Mouse (Mus musculus): ENCODE measurements at regions not wholly inside any gene's neighbourhood (a gene's known extent, or its start where the extent isn't known, plus 50 kb on each side); places are given as distances from the start of the nearest gene placed in this dataset.

- intact Hi-C loops (cut with DNase I; ENCODE audit: low total_unique reads): no loop called here
Observed at GRCm38 (mm10) chr14:105663472-105663871, 233.1 kb downstream of the Spry2 start.

GRCm38 (mm10) chr14:105662839-105663238 is 233.8 kb downstream of the Spry2 start:
- intact Hi-C loops (cut with DNase I; ENCODE audit: low total_unique reads): no loop called here
- DNase-seq: no peak

More at GRCm38 (mm10) chr14:105663472-105663871, 233.1 kb downstream of the Spry2 start:
- DNase-seq: no peak

GRCm38 (mm10) chr14:105658316-105658715 is 238.3 kb downstream of the Spry2 start:
- DNase-seq: no peak
- intact Hi-C loops (cut with DNase I; ENCODE audit: low total_unique reads): no loop called here

- intact Hi-C loops (cut with DNase I; ENCODE audit: low total_unique reads): no loop called here
- DNase-seq: no peak
Observed at GRCm38 (mm10) chr14:105647166-105647565, 249.5 kb downstream of the Spry2 start.

- intact Hi-C loops (cut with DNase I; ENCODE audit: low total_unique reads): no loop called here
- DNase-seq: no peak
Observed at GRCm38 (mm10) chr14:105644428-105644827, 252.2 kb downstream of the Spry2 start.

- intact Hi-C loops (cut with DNase I; ENCODE audit: low total_unique reads): no loop called here
- DNase-seq: no peak
Observed at GRCm38 (mm10) chr14:105643285-105643957, 253.2 kb downstream of the Spry2 start.

GRCm38 (mm10) chr14:105632335-105632734 is 264.3 kb downstream of the Spry2 start:
- intact Hi-C loops (cut with DNase I; ENCODE audit: low total_unique reads): no loop called here
- no peak for DNase-seq

- intact Hi-C loops (cut with DNase I; ENCODE audit: low total_unique reads): no loop called here
- DNase-seq: no peak
Observed at GRCm38 (mm10) chr14:105631681-105632031, 265.0 kb downstream of the Spry2 start.

GRCm38 (mm10) chr14:105630867-105631680 is 265.5 kb downstream of the Spry2 start:
- intact Hi-C loops (cut with DNase I; ENCODE audit: low total_unique reads): no loop called here
- no peak for DNase-seq

GRCm38 (mm10) chr14:105630444-105630843 is 266.2 kb downstream of the Spry2 start:
- no peak for DNase-seq

GRCm38 (mm10) chr14:105628673-105629072 is 267.9 kb downstream of the Spry2 start:
- intact Hi-C loops (cut with DNase I; ENCODE audit: low total_unique reads): no loop called here
- no peak for DNase-seq

More at GRCm38 (mm10) chr14:105630444-105630843, 266.2 kb downstream of the Spry2 start:
- intact Hi-C loops (cut with DNase I; ENCODE audit: low total_unique reads): no loop called here

GRCm38 (mm10) chr14:105624387-105624786 is 272.2 kb downstream of the Spry2 start:
- intact Hi-C loops (cut with DNase I; ENCODE audit: low total_unique reads): no loop called here
- no peak for DNase-seq

GRCm38 (mm10) chr14:105622166-105622565 is 274.5 kb downstream of the Spry2 start:
- no peak for DNase-seq
- intact Hi-C loops (cut with DNase I; ENCODE audit: low total_unique reads): no loop called here

GRCm38 (mm10) chr14:105621124-105621523 is 275.5 kb downstream of the Spry2 start:
- intact Hi-C loops (cut with DNase I; ENCODE audit: low total_unique reads): no loop called here
- DNase-seq: no peak

GRCm38 (mm10) chr14:105619449-105619848 is 277.2 kb downstream of the Spry2 start:
- DNase-seq: no peak
- intact Hi-C loops (cut with DNase I; ENCODE audit: low total_unique reads): no loop called here

GRCm38 (mm10) chr14:105615766-105616165 is 280.9 kb downstream of the Spry2 start:
- intact Hi-C loops (cut with DNase I; ENCODE audit: low total_unique reads): no loop called here
- no peak for DNase-seq

- intact Hi-C loops (cut with DNase I; ENCODE audit: low total_unique reads): no loop called here
- no peak for DNase-seq
Observed at GRCm38 (mm10) chr14:105612794-105613193, 283.8 kb downstream of the Spry2 start.

- no peak for DNase-seq
- intact Hi-C loops (cut with DNase I; ENCODE audit: low total_unique reads): no loop called here
Observed at GRCm38 (mm10) chr14:105608804-105609203, 287.8 kb downstream of the Spry2 start.

GRCm38 (mm10) chr14:105606551-105606950 is 290.1 kb downstream of the Spry2 start:
- no peak for DNase-seq
- intact Hi-C loops (cut with DNase I; ENCODE audit: low total_unique reads): no loop called here

- intact Hi-C loops (cut with DNase I; ENCODE audit: low total_unique reads): no loop called here
- no peak for DNase-seq
Observed at GRCm38 (mm10) chr14:105604451-105604850, 292.2 kb downstream of the Spry2 start.

- DNase-seq: no peak
Observed at GRCm38 (mm10) chr14:105603047-105603461, 293.6 kb downstream of the Spry2 start.

More at GRCm38 (mm10) chr14:105603047-105603461, 293.6 kb downstream of the Spry2 start:
- intact Hi-C loops (cut with DNase I; ENCODE audit: low total_unique reads): no loop called here

Data from gastrocnemius, postnatal 14 days (tissue).